Mouse (Mus musculus) heart, postnatal 25 days (tissue): ENCODE results near the gene Rnf8. TPM values are rescaled to one million over a fixed set of nuclear protein-coding genes. Genes with fewer than 3 reads are reported as not detected.

ENCODE experiments used
- DNase-seq: peaks from one replicate; pipeline ENCODE4 v3.0.0; 2022; ENCODE audit warnings: low spot score
- intact Hi-C: fragments of 180-260 bp; cut with DNase I; formaldehyde crosslinking; loops from one replicate; pipeline ENCODE4 v1.15.1; 2025
- microRNA-seq: library from miRNA; unstranded; fragments of <30 nt; microRNA quantifications from one replicate; pipeline ENCODE4 v1.2.0, GENCODE M21; 2022
- total RNA-seq, 2 experiments: library from RNA; stranded (reverse); gene quantifications; 2 replicates each; pipeline ENCODE4 v1.2.3; 2021

The Rnf8 gene
- total RNA-seq, 2 experiments from 2014 or later, result 20.0 to 21.2 TPM

DNA sequence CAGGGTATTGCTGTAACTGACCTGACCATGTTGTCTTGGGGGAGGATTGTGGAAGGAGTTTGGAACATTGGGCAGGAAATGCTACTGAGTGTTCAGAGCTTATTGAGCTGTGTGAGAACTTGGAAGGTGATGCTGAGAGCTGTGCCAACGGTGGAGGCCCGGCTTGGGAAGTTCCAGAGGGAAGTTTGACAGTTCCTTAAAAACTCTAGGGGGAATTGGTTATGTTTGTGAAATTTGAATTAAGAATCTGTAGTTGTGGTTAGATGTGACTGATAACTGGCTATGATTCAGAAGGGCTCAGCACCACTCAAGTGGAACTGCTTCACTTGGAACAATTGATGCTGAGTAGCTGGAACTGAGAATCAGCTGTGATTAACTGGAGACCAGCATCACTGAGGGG, 56.4 kb downstream of the Rnf8 start:
- no peak for DNase-seq
- intact Hi-C loops, result no loop called here

DNA sequence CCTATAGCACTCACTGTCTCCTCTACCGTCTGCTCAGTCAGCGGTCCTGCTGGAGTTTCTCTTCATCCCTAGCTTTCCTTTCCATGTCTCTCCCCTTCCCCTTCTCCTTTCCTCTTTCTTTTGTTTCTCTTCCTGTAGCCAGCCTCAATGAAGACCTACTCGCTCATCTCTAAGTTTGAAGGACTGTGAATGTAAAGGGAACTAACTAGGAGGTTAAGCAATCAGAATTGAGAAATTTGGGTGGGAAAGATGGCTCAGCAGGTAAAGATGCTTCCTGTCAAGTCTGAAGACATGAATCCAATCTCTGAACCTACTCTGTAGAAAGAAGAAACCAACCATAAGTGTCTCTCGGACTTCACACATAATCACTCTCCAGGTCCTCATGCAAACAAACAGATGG, 58.7 kb downstream of the Rnf8 start:
- intact Hi-C loops, result no loop called here
- DNase-seq, result no peak

DNA sequence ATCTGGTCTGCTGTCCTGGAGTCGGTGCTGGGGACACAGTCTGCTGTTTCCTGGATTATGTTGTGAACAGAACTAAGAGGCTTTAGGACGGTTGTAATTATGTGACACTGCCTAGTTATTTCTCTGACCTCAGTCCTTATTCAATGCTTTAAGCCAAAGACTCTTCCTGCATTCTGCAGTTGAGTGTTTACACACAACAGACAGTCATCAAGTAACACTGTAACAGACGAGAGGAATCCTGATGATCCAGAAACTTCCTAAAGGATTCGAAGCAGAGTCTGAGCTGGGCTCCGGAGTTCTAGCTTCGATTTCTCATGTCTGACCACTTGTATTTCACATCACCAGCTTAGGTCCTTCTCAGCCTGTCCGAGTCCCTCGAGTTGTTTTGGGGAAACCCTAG, 63.9 kb downstream of the Rnf8 start:
- intact Hi-C loops, result no loop called here
- DNase-seq, result no peak

DNA sequence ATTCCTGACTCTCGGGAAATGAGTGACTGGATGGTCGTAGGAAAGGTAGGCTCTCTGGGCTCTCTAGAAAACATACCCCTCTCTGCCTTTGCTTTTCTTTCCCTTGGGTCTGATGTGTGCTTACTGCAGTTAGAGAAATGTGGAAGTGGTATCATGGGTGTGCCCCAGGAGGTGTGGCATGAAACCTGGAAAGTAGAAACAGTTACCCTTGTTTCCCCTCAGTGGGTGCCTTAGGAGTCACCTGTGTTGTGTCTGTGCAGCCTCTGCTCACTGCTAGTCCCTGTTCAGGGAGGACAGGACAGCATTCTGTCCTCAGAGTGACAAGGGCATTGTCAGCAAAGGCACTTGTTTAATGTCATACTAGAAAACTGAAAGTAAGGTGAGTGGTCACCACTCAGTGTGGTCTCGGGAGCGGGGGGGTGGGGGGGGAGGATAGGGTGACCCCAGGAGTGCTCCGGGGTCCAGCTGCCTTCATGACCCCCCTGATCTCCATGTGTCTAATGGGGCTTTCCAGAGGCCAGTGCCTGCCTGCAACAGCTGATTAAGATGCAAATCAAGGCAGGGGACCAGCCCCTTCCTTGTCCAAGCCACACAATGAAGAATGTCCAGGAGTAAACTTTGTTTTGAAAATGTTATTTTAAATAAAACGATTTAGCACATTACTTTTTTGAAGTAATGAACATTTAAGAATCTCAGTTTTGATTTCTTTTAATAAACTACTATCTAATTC, 64.6 kb downstream of the Rnf8 start:
- DNase-seq, result no peak
- intact Hi-C loops, result no loop called here

DNA sequence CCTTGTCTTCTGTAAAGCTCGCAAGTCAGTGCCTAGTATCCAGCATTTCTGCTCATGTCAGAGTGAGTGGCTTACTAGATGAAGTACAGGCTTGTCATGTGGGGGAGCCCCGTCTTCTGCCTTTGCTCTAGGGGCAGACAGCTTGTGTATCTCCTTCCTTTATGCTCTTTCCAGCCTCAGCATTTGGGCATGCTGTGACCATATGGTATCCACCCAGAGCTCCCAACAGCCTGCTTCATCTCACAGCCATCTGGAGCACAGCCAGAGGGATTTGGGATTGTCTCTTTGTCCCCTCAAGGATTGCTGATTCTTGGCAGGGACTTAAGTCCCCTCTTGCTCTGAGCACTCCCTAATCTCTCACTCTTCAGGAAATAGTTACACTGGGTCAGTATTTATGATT, 65.6 kb downstream of the Rnf8 start:
- DNase-seq, result no peak
- intact Hi-C loops, result no loop called here

DNA sequence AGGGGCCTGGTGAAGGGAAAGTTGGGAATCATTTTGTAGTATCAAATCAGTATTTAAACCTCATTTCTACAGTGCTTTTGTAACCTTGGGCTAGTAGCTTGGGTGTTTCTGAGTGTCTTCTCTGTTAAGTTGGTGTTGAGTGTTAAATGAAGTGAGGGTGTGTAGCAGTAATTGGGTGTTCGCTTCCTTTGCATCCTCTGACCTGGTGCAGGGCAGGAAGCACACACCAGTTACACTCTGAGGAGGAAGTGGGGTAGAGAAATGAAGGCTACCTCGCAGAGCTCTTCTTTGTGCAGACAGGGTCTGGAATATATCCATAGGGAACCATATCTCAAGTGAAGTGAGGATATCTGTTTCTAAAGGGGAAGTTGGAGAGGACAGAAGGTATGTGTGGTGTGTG, 66.3 kb downstream of the Rnf8 start:
- intact Hi-C loops, result no loop called here
- no peak for DNase-seq

DNA sequence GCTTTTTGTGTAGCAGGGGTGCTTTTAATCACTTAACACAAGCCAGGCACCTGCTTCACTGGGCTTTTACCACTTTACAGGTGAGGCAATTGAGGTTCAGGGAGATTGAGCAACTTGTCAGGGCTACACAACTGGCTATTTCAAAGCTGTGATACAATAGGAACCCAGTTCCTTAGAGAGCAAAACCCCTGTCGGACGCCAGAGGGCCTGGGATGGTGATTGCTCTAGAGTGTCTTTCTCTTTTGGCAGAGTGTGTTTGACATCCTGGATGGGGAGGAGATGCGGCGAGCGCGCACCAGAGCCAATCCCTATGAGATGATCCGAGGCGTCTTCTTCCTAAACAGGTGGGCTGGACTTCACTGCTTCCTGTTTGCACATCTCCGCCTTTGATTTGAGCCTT, 67.1 kb downstream of the Rnf8 start:
- intact Hi-C loops, result no loop called here
- no peak for DNase-seq

DNA sequence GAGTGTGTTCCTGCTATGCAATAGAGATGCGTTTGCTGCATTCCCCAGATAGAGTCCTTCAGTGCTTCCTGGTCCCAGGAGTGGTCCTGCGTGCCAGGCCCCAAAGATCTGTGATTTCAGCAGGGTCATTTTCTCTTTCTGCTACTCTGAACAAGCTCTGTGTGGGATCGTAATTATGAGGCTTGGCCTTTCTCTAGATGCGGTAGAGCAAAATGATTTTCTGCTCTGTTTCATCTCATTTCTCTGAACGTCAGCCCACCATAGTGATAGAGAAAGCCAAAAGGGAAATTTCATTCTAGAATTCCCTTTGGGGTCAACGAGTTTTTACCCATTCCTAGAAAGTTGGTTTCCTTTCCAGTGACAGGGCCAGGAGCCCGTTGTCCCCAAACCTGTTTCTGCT, 67.7 kb downstream of the Rnf8 start:
- intact Hi-C loops, result no loop called here
- DNase-seq, result no peak

DNA sequence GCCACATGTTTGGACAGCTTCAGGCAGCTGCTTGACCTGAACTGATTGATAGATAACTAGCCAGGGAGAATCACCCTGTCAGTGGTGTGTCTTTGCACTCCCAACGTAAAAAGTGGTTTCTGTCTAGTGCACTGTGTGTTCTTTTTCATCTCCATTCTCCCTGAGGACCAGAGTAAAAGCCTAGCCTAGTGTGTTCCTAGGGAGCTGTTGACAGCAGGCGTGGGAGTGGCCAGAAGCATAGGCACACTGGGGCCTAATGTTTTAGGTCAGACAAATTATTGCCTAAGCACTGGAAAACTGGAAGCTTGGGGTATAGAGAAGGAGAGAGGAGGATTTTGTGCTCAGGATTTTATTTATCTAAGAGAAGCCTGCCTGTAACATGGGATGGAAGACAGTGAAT, 68.5 kb downstream of the Rnf8 start:
- intact Hi-C loops, result no loop called here
- peak; percentile 15 for DNase-seq

DNA sequence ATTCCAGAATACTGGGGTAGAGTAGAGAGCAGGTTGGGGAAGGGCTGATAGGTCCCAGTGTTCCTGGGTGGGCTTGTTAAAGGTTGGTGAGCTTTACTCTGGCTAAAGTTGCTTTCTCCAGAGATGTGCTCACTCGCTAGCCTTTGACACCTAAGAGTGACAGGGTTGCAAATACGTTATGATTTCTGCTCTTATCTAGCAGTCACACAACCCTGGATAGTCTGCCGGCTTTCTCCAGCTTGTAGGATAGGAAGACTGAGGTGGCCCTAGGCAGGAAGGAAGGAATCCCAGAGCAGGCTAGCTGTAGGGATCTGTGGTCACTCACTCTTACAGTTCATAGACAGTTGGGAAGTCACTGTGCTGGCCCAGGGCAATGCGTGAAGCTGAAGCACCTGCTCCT, 69.7 kb downstream of the Rnf8 start:
- intact Hi-C loops, result no loop called here
- DNase-seq, result no peak

DNA sequence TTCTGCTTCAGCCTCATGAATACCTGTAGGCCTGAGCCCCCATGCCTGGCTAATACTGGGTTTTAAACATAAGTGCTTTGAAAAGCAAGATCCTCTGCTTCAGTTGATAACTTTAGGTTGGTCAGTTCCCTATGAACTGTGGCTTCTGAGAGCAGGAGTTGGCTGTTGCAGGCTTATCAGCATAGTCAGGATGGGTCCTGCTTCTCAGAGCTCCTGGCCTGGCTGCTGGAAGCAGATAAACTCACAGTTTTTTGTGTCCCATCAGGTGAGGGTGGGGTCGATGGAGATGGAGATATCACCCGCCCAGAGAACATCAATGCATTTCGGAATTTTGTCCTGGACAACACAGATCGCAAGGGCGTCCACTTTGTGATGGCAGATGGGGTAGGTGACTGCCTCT, 72.2 kb downstream of the Rnf8 start:
- no peak for DNase-seq
- intact Hi-C loops, result no loop called here

DNA sequence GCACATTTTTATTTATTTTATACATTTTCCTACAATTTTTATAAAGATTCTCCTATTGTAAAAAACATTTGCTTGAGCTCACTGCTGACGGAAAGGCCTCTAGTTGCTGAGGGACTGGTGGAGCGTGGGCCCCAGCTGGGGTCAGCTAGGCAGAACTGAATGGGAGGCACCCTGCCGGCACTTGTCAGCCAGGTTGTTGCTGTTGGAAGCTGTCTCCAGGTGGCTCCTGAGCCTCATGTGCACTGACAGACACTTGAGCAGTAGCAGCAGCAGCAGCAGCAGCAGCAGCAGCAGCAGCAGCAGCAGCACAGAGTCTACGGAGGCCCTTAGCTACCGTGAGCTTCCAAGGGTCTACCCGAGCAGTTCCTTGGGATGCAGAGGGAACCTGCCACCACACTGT, 72.8 kb downstream of the Rnf8 start:
- intact Hi-C loops, result no loop called here
- DNase-seq, result no peak

DNA sequence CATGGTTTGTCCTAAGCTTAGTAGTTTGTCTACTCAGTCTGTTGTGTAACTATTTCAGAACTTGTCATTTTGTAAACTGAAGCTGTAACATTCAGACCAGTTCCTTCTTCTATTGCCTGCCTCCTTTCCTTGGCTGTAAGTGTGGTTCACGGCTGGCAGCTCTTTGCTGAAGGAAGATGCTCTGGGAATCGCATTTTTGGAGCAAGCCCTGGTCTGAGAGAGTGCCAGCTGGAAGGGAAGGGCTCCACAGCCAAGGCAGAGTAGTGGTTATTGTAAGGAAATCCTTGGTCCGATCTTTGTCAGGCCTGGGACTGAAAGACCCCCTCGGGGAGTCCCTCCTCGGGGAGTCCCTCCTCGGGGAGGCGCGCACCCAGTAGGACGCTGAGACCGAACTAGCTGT, 74.0 kb downstream of the Rnf8 start:
- intact Hi-C loops, result no loop called here
- no peak for DNase-seq

DNA sequence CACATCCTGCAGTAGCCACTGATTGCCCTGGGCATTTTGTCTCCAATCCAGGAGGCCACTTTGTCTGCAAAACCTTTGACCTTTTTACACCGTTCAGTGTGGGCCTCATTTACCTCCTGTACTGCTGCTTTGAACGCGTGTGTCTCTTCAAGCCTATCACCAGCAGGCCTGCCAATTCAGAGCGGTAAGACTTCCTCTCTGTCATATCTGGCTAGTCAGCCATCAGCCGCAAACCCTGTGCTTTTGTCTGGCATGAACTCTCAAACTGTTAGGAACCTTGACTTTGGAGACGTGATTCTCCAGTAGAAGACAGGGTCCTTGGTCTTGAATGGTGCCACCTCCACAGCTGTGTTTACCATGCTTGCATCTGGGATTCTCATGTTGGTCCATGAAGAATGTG, 75.7 kb downstream of the Rnf8 start:
- intact Hi-C loops, result no loop called here
- no peak for DNase-seq

DNA sequence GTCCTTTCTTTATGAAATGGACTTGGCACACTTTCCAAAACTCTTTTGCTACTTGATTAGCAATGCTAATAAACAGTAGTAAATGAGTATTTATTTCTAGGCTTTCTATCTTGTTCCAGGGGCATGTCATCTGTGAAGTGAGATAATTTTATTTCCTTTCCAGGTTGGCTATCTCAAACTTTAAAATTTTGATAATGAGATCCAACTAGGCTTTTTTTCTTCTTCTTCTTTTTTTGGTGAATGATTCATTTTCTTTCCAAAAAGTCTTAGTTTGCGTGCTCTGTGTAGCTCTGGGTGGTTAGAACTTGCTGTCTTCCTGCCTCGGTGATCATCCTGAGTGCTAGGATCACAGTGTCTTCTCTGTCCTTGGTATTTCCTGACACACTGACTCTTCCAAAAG, 78.2 kb downstream of the Rnf8 start:
- DNase-seq, result no peak
- intact Hi-C loops, result no loop called here

DNA sequence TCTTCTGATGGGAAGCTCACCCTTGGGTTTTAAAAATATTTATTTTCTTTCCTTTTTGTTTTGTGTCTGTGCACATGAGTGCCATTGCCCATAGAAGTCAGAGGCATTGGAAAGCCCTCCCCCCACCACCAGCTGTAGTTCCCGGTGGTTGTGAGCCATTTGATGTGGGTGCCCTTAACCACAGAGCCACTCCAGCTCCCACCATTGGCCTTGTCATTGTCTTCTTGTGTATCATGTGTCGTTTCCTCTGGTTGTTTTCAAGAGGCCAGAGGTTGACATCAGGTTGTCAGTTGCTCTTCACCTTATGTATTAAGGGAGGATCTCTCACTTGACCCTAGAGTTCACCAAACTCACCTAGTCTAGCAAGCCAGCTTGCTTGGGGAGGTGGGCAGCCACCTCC, 79.0 kb downstream of the Rnf8 start:
- DNase-seq, result no peak
- intact Hi-C loops, result no loop called here

DNA sequence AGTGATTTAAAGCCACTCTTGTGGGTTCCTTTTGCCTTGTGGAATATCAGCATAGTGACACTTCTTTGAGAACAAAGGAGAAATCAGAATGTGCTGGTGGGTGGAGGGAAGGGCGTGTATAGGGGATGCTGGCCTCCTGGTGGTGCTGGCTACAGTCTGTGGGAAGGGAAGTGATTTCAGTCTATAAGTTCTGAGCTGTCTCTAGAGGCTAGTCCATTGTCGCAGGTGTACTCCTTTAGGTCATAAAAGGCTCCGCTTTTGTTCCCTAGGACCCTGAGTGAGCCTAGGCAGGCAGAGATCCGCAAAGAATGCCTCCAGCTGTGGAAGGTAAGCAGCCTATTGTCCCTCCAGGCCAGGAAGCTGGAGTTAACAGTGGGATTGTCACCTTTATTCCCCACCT, 79.9 kb downstream of the Rnf8 start:
- DNase-seq, result no peak
- intact Hi-C loops, result no loop called here

Small RNA genes lying within 50 kb of the gene (microRNA-seq; reads per million reads assigned to microRNA genes)
- gene Mir7667, result not detected

Other genes starting within 250 kb of the Rnf8 start
- 10 to 100 TPM; 22.1 to 32.7 TPM for gene Pim1, start 124.0 kb upstream of the Rnf8 start, total RNA-seq
- not detected for gene Gm17657, start 65.2 kb upstream of the Rnf8 start, total RNA-seq
- gene Tbc1d22b, start 65.0 kb upstream of the Rnf8 start, total RNA-seq, result 10 to 100 TPM; 12.7 to 13.3 TPM
- gene Tmem217, start 62.4 kb upstream of the Rnf8 start, total RNA-seq, result not detected
- gene Gm28043, start 86 bp downstream of the Rnf8 start, total RNA-seq, result 1 to 10 TPM in 1 of 2 experiments, under 1 TPM in 1; 0.68 to 1.2 TPM
- gene Cmtr1, start 45.8 kb downstream of the Rnf8 start, total RNA-seq, result 10 to 100 TPM; 51.5 to 59.5 TPM
- 10 to 100 TPM in 1 of 2 experiments, 1 to 10 TPM in 1; 9.6 to 12.6 TPM for gene Ccdc167, start 102.3 kb downstream of the Rnf8 start, total RNA-seq